Mouse (Mus musculus) lung, adult 18-20 months (tissue): Measurements from ENCODE around the gene Izumo1r.
"Not testable (repeated sequence)": the region's sequence is repeated elsewhere in the genome, so short reads cannot be mapped to it uniquely, and the experiment has no call there.

Experiments used
- DNase-seq, 2 experiments: peaks; one replicate each; pipeline ENCODE4 v3.0.0; 2022; ENCODE audit warnings: mixed read lengths in 2 of 2

Izumo1r gene

DNA sequence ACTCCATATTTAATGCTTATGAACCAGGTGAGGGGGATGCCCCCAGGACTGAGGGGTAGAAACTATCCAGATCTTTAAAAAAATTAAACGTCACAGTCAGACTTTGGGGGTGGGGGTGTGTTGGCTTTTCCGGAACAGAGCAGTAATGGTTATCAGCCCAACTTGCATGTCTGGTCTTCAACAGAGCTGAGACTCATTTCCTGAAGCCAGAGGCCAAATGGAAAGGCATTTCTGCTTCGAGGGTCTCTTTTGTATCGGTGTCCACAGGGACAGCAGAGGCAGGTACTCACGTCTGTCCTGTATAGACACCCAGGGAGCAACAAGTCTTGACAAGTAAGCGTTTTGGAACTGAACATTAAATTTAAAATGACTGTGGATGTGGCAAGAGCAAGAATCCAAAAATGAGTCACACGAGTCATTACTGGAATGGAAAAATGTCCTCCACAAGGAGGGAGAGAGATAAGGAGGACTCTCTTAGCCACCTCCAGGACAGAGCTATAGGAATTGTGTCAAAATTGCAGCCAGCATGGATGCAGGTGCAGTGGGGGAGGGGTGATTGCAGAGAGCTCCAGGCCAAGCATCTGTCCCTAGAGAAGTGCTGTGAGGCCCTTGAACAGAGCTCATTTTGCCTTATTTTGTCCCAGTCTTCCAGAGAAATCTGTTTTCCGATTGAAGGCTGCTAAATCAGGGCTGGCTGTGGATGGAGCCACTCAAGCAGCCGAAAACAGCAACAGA is 1.2 kb upstream of the Izumo1r start:
- no peak for DNase-seq

DNA sequence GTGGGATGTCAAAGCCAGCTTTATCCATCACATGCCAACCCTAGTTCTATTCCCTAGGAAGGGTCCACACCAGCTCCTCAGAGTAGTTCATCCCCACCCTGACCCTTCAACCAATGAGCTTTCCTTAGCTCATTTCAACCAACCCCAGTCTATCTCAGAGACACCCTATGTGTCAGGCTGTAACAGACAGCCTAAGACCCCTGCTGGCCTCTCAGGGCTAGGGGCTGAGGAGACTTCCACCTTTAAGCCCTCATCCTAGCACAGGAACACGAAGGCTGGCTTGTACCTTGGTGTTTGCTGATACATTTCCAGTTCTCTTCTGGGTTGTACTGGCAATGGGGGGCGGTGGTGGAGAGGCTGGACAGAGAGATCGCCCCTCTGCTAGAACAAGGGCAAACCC is 743 bp downstream of the Izumo1r start:
- DNase-seq: no peak

DNA sequence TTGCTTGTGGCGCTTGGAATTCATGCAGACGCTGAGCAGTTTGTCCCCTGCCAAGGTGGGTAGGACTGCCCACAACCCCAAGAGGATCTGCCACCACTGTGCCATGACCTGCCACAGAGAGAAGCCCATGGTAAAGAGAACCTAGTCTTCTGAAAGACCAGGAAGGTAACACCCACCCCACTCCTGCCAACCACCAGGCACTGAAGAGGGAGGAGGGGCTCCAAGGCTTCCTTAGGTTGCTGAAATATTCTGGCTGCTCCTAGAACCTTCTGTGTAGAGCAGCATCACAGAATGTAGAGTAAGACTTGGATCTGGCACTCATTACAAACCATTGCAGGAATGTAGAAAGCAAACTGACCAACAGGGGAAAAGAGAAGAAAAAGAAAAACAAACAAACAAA is 1.3 kb downstream of the Izumo1r start:
- DNase-seq: no peak

DNA sequence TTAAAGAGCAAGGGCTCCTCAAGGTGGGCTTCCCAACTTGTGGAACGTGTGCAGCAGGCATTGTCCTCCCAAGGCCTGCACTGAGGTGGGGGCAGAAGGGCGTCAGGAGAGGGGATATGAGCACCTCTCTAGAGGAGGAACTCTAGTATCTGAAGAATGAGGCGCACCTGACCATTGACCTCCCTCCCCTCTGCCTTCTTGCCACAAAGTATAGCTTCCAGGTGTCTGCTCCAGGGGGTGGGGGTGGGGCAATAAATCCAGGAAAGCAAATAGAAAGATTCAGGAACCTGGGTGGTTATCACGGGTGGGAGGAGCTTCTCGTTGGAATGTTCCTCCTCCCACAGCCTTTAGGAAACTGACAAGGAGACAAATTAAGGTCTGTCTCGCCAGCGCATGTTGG is 2.0 kb downstream of the Izumo1r start:
- DNase-seq: no peak

DNA sequence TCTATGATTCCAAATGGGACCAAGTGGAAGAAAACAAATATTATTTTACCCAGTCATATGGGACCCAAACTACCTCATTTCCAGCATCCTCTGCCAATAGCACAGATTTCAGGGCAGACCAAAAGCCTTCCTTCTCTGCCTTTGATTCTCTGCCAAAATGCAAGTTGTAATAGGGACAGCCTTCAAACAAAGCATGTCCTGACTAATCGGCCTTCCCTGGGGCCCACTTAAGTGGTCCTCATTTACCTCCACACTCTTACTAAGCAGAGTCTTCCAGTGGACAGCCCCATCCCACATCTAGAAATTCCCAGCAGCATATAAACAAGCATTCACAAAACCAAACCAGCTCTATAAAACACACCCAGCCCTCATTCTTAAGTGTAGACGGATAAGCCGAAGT is 6.6 kb downstream of the Izumo1r start:
- DNase-seq: no peak

DNA sequence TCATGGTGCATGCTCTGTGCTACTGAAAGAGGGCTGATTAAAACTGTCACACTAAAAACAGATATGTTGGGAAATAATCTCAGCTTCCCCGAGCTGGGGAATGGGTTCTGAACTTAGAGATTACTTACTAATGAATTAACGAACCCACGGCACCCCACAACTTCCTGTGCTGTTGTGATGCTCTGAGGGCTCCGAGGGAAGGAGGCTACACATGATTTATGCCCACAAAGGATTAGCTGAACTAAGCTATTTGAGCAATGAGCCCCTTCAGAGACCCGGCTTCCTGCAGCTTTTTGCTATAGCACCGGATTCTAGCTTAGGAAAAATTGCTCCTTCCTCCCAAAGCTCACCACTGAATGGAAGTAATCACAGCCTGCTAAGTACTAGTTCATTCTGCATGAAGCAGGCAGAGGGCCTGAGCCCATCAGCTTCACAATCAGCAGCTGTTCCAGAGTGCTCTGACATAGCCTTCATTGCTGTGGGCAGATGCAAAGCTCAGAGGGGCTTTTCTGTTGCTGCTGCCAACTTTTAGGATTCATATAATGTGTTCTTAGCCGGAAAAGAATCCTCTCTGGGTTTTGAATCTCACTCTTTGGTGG is 8.4 kb downstream of the Izumo1r start:
- no peak for DNase-seq

DNA sequence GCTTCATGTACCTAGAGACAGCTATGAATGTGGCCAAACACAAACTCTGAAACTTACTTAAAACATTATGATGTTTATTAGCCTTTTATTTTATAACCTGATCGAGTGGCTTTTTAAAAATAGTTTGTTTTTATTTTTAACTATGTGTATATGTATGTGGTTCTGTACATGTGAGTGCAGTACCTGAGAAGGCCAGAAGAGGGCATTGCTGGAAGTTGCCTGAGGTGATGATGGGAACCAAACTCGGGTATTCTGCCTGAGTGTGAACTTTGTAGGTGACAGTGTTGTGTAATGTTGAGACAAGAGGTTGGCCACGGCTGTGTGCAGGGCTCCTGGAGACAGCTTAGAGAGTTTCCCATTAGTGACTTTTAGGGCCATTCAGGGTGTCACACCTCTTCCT is 9.1 kb downstream of the Izumo1r start:
- no peak for DNase-seq

DNA sequence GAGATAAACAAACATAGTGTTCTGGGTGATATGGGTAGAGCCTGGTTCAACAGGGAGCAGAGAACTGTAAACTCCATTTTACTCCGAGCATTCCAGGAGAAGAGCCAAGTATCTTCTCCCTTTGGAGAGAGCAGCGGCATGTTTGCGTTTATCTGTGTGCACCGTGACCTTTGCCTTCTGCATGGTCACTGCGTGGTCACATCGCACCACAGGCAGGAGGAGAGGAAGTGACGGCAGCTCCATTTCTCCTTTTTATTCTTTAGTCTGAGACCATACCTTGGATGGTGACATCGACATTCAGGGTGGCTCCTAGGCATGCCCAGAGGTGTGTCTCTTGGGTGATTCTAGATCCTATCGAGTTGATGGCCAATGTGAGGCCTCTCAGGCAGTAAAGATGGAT is 10.4 kb downstream of the Izumo1r start:
- no peak for DNase-seq

DNA sequence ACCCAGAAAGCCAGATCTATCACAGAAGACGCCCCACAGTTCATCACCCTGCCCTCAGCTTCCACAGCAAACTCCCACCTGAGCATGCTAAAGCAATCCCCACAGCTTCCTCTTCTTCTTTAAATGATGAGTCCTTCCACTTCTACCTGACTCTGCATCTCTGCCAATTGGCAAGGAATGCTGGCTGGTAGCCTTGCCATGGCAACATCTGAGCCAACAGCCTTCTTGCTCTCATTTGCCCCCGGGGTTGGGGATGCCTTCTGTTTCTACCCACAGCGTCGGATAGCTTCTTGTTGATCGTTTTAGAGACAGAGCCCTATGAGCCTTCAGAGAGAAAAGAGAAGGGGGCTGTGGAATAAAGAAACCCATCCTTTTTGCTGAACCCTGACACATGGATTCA is 11.9 kb downstream of the Izumo1r start:
- DNase-seq: no peak

DNA sequence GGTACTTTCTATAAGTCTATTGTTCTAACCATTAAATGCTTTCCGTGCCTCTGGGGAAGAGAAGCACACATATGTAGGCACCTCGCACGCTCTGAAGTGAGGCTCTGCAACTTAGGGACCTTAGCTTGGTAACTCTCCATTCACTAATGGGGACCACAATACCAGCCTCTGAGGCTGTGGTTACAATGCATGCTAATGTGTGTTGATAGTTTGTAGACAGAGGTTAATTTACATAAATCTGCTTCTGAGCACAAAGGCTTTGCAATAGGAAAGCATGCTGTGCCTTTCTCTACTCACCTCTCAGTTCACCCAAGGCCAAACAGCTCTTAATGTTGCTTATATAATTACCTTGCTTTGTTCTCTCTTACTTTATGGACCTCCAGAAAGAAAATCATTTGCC is 13.1 kb downstream of the Izumo1r start:
- no peak for DNase-seq

DNA sequence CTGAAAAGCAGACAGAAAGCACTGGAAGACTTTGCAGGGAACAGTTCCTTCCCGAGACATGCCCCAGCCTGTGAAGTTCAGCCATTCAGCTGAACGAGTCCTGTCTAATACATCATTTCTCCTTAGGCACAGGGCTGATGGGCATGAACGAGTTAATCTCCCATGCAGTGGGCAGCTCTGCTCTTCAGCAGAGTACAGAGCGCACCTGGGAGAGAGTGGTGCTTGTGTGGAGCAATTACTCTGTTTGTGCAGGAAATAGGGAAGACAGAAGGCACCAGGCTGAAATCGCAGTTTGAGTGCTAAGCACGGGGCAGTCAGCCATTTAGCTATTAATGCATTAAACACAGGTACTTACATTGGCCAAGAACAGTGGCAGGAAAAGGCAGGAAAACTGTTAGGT is 15.1 kb downstream of the Izumo1r start:
- no peak for DNase-seq

DNA sequence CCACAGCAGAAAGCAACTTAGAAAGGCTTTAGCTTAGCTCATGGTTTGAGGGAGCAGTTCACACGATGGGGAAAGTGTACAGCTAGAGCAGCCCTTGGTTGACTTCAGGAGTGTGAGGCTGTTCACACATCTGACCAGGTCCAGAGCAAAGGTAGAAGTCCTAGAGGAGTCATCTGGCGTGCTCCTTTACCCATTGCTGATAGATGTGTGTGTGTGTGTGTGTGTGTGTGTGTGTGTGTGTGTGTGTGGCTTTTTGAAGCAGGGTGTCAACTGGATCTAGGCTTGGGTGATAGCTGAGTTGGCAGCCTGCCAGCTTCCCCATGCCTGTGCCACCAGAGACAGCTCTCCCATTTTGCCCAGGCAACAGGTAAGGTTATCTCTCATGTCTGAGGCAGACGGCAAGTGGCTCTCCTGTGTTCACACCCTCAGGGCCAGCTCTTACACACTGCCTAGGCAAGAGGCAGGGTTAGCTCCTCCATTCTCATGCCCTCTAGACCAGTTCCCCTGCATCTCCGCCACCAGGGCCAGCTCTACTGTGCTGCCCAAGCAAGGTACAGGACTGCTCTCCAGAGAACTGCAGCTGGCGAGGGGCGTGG is 15.9 kb downstream of the Izumo1r start:
- no peak for DNase-seq

DNA sequence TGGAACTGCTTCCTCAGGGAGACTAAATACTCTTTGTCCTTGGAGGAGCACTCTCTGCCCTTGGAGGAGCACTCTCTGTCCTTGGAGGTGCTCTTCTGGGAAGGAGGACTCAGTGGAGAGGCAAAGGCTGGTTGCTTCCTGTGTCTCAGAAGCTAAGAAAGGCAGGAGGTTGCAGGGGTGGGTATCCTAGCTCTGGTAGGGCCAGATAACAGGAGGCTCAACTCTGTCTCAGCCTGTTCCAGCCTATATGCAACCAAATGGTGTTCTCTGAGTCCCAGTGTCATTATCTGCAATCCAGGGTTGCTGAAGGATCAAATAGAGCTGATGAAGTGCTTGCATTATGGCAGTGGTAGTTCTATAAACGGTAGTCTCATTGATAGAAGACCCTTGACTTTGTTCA is 17.8 kb downstream of the Izumo1r start:
- DNase-seq: no peak

DNA sequence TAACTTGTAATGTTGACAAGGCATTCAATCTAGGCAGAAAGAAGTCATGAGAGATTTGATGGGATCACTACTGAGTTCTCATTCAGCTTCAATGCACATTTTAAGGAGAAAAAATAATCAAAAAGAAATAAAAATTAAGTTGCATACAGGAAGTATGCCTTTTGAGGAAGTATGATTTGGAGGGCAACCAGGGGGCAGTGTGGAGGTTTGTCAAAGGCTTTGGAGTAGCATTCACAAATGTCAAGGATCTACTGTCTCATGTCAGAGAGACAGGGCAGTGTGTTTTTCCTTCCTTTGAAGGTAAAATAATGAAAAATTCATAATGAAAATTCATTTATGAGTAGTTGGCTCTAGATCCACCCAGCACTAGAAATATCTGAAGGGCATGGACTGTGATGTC is 18.6 kb downstream of the Izumo1r start:
- DNase-seq: no peak

DNA sequence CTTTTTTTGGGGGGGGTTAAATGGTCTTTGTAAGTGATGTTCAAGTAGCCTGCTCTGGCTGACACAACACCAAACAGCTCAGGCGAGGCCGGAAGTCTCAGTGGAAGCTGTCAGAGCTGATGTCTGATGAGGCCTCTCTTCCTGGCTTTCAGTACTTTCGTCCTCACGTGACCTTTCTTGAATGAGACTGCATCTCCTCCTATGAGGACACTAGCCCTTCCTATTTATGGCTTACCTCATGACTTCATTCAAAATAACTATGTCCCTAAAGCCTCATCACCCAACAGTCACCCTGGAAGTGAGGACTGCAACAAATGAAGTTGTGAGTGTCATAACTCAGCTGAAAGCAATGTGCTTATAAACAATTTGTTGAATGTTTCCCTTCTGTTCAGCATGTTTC is 19.1 kb downstream of the Izumo1r start:
- no peak for DNase-seq

DNA sequence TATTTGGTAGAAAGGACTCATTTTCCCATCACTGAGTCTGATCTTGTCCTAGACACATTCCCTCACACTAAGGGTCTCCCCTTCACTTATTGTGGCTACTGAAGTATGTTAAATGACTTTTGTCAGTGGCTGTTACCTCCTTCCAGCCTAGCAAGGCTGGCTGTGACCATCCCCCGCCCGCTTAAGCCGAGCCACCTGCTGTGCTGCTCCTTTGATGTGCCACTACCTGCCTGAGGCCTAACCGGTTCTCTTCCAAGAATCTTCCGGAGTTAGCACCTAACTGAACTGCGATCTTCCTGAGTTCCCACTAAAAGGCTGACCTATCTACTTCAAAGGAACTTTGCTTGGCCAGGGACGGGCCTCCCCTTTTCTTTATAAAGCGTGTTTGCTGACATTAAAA is 27.2 kb downstream of the Izumo1r start:
- not testable (repeated sequence) for DNase-seq

DNA sequence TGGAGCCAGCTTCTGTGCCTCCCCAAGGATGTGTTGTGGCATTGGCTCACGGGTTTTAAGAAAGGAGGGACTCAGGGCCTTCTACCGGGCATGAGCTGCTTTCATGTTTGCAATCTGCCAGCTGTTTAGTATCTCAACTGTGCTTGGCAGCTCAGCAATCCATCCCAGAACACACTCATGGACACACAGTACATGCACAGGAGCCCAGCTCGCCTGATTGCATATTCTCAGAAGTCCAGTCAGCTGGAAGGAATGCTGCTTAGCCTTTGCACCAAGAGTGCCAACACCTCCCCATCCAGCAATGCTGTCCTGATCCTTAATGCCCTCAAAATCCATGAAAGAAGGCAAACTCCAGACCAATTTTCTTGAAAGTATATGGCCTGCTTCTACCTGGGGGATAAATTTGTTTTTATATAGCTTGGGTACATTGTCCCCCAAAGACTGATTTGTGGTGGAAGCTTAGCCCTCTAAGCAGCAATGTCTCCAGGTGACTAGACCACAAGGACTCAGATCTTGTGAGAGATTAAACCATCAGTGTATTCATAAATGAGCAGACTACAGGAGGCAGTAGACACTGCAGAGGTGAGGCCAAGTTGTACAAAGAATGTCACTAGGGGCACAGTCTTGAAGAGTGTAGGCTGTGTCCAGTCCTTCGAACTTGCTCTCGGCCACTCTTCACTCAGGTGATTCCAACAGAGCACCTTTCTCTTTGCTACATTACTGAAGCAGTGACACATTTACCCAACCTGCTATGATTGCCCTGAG is 27.8 kb downstream of the Izumo1r start:
- peak; percentile 23 to 31 for DNase-seq

DNA sequence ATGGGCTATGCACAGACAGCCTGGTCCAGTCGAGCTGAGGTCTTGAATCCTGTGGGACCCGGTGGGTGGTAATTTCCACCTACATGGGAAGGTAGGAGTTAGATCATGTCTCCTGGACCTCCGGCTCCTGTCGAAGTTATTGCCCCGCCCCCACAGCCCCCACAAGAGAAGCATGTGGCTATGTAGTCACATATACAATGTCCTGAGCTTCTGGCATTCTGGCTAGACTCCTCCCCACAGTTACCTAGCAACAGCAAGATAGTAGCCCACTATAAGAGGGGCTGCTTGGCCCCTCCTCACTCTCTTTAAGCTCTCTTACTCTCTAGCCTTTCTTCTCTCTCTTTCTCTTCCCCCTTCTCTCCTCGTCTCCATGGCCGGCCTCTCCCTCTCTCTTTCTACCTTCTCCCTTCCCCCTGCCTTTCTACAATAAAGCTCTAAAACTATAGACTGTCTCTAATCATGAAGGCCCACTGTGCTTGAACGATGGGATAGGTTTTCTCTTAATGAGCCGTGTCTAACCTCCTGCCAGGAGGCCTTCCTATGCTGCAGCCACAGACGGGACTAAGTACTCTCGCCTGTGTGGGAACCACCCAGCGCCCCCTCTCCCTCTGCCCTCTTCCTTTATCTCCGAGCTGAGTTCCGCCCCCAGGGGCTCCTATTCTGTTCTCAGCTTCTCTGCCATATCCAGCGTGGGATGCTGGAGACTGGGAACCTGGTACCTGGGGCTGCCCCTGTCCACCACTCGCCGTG is 31.4 kb downstream of the Izumo1r start:
- no peak for DNase-seq

DNA sequence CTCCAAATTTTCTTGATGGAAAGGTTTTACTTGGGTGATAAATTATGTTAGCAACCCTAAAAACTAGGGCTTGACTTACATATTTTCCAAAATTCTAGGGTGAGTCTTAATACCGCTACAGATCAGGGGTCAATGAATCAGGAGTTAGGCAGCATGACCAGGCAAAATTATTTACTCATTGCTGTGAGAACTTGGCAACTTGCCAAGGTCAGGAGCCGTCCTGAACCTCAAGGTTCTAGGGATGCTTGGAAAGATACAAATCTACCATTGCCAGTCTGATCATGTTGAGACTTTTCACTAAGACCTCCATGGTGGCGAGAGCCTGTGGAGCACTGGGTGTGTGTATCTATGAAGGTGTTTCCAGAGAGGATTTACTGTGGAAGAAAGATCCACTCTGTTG is 32.2 kb downstream of the Izumo1r start:
- DNase-seq: no peak

DNA sequence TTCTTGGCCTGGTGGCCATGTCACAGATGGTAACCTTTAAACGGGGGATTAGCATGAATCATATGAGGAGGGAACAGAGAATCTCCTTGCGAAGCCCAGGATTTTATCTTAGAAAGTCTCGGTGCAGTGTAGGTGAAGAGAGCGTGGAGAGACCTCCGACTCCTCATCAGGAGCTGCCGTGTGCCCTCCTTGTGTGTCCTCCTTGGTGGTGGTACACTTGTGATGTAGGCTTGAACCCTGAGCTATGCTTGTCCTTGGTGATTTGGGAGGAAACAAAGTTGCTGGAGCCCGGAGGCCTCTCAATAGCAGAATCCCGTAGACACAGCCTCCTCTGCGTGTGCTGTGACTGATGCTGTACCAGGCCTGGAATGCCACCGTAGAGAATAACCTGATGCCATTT is 32.9 kb downstream of the Izumo1r start:
- DNase-seq: no peak

DNA sequence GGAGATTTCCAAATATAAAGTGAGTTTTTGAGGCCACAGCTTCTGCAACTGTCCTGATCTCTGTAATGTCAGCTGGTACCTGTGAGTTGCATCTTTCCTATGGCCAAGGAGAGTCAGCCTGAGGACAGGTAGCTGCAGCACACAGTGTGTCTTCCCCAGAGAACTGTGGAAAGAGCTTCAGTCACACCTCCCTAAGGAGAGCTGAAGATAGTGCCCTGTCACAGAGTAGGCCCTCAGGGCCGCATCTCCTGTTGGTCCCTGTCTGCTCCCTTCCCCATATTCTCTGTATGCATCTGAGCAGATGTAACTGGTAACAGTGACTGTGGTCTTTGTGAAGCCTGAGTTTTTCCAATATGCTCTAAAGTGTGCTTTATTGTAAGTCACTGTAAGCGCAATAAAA is 33.4 kb downstream of the Izumo1r start:
- no peak for DNase-seq

DNA sequence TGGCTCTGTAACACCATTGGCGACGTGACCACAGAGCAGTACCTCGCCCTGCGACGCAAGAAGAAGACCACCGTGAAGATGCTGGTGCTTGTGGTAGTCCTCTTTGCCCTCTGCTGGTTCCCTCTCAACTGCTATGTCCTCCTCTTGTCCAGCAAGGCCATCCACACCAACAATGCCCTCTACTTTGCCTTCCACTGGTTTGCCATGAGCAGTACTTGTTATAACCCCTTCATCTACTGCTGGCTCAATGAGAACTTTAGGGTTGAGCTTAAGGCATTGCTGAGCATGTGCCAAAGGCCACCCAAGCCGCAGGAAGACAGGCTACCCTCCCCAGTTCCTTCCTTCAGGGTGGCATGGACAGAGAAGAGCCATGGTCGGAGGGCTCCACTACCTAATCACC is 35.4 kb downstream of the Izumo1r start:
- DNase-seq: no peak

DNA sequence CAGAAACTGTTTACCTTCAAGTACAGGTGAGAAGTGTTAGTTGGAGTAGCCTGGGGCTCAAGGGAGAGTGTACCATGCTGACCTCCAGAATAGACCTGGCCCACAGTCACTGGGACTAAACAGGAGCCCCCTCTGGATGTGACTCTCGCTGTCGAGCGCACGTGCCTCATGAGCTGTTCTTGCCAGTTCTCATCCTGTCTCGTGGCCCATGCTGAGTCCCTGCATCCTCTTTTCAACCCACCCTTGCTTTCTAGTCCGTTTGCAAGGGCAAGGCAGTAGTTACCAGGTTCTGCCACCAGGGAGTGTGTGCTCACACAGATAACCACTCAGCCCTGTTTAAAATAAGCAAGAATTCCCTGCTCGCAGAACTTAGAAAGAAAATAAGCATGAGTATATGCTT is 36.8 kb downstream of the Izumo1r start:
- DNase-seq: no peak
